Mouse (Mus musculus): Measurements from ENCODE around the gene Cdc6.

GRCm38 (mm10) chr11:98887703-98888102 is 19.9 kb upstream of the Cdc6 start:
- no peak for TF ChIP-seq GATA1 (IDR thresholded peaks at IDR 0.05; ENCODE audit: low read length)
- TF ChIP-seq TAL1 (IDR thresholded peaks at IDR 0.05; ENCODE audit: low read length): no peak

Measured in erythroblast, embryonic 14.5 days (primary cell).